Mouse (Mus musculus) lung, postnatal 0 days (tissue): ENCODE measurements at regions not wholly inside any gene's neighbourhood (a gene's known extent, or its start where the extent isn't known, plus 50 kb on each side); places are given as distances from the start of the nearest gene placed in this dataset.

Source experiments
- ATAC-seq: fragments of 200-750 bp; cut with Nextera tagmentation; 2 replicates; pipeline ENCODE4 v1.8.0; 2017; ENCODE audit warnings: moderate library complexity
- DNase-seq: peaks from one replicate; pipeline ENCODE4 v3.0.0-alpha.2; 2016; ENCODE audit warnings: low spot score
- H3K27ac ChIP-seq: fragments of 300-500 bp; sonication (generic); 2 replicates; pipeline ENCODE4 v1.5.1; 2014; ENCODE audit warnings: antibody characterized with exemption, mild to moderate bottlenecking, low read length, mixed read lengths
- H3K27me3 ChIP-seq: fragments of 300-500 bp; sonication (generic); replicated peaks from 2 replicates; pipeline ENCODE4 v1.6.1; 2014; ENCODE audit warnings: low read length, mixed read lengths; ENCODE audit not compliant: insufficient read depth
- H3K36me3 ChIP-seq: fragments of 300-500 bp; sonication (generic); 2 replicates; pipeline ENCODE4 v1.6.1; 2014; ENCODE audit warnings: low read length, mixed read lengths; ENCODE audit not compliant: insufficient read depth
- H3K4me1 ChIP-seq: fragments of 300-500 bp; sonication (generic); 2 replicates; pipeline ENCODE4 v1.6.1; 2014; ENCODE audit warnings: antibody characterized with exemption, low read depth, low read length, mixed read lengths; ENCODE audit not compliant: insufficient read depth
- H3K4me2 ChIP-seq: fragments of 300-500 bp; sonication (generic); replicated peaks from 2 replicates; pipeline ENCODE4 v1.6.1; 2014; ENCODE audit warnings: low read depth, mild to moderate bottlenecking, low read length, moderate library complexity, mixed read lengths
- H3K4me3 ChIP-seq: fragments of 300-500 bp; sonication (generic); 2 replicates; pipeline ENCODE4 v1.5.1; 2014; ENCODE audit warnings: low read depth, low read length
- H3K9ac ChIP-seq: fragments of 300-500 bp; sonication (generic); replicated peaks from 2 replicates; pipeline ENCODE4 v1.6.1; 2014; ENCODE audit warnings: low read depth, mild to moderate bottlenecking
- H3K9me3 ChIP-seq: fragments of 300-500 bp; sonication (generic); 2 replicates; pipeline ENCODE4 v1.6.1; 2016; ENCODE audit warnings: low read length, mixed read lengths
- CTCF ChIP-seq: IDR thresholded peaks from 2 replicates; pipeline ENCODE4 v1.5.1; 2016; ENCODE audit warnings: antibody characterized with exemption, mild to moderate bottlenecking
- EP300 ChIP-seq: IDR thresholded peaks from 2 replicates; pipeline ENCODE4 v1.6.1; 2016; ENCODE audit warnings: antibody characterized with exemption, mild to moderate bottlenecking, control low read depth
- WGBS: fragments of 180-500 bp; shearing (Covaris S2); extraction: QIAGEN DNeasy Blood & Tissue Kit; methylation state at CpG from one replicate; pipeline ENCODE4 v1.1.7; 2014; 5-methylcytosine and 5-hydroxymethylcytosine counted together

GRCm38 (mm10) chr16:13049321-13049720, 60.2 kb upstream of the Ercc4 start:
- TF ChIP-seq CTCF (no peak), EP300 (no peak)
- no peaks in the 10 kb centered on the region for H3K4me1 ChIP-seq
- H3K4me2 ChIP-seq, result no peak overlapping the region
- no peak overlapping the region for H3K9ac ChIP-seq
- WGBS, result 89% methylated on average over 4 of the region's 4 CpGs
- H3K4me3 ChIP-seq, result no peak overlapping the region
- H3K9me3 ChIP-seq, result no peaks in the 10 kb centered on the region
- no peak for DNase-seq
- H3K27me3 ChIP-seq, result no peaks in the 10 kb centered on the region
- no peaks in the 10 kb centered on the region for H3K36me3 ChIP-seq
- no peak overlapping the region for H3K27ac ChIP-seq
- ATAC-seq, result no peak

GRCm38 (mm10) chr16:13050225-13050892, 59.1 kb upstream of the Ercc4 start:
- Histone ChIP-seq H3K27me3 (no peaks in the 10 kb centered on the region), H3K9me3 (no peaks in the 10 kb centered on the region), H3K36me3 (no peaks in the 10 kb centered on the region), H3K4me3 (no peak overlapping the region), H3K4me1 (no peaks in the 10 kb centered on the region), H3K4me2 (no peak overlapping the region), H3K9ac (no peak overlapping the region), H3K27ac (no peak overlapping the region)
- 85% methylated on average over 8 of the region's 8 CpGs for WGBS
- DNase-seq (no peak), ATAC-seq (no peak)
- TF ChIP-seq CTCF, result no peak
- TF ChIP-seq EP300, result no peak

GRCm38 (mm10) chr16:13054956-13055355, 54.5 kb upstream of the Ercc4 start:
- ATAC-seq, result no peak
- no peak overlapping the region for H3K4me3 ChIP-seq
- WGBS, result 63% methylated on average over 7 of the region's 7 CpGs
- H3K9ac ChIP-seq, result no peak overlapping the region
- no peaks in the 10 kb centered on the region for H3K9me3 ChIP-seq
- H3K4me1 ChIP-seq, result no peaks in the 10 kb centered on the region
- no peaks in the 10 kb centered on the region for H3K27me3 ChIP-seq
- H3K27ac ChIP-seq, result no peak overlapping the region
- TF ChIP-seq EP300, result no peak
- TF ChIP-seq CTCF, result no peak
- no peaks in the 10 kb centered on the region for H3K36me3 ChIP-seq
- no peak overlapping the region for H3K4me2 ChIP-seq
- no peak for DNase-seq
